Mouse (Mus musculus): ENCODE measurements around the gene Sipa1l1. TPM values are rescaled to one million over a fixed set of nuclear protein-coding genes. Genes with fewer than 3 reads are reported as not detected.

The Sipa1l1 gene
- total RNA-seq, 1 experiment, result 31.8 TPM

GRCm38 (mm10) chr12:82474409-82474808 is 305.3 kb downstream of the Sipa1l1 start:
- Histone ChIP-seq H3K4me1 (ENCODE audit: control insufficient read depth in 2 of 2, insufficient read depth in 2 of 2, low read length in 2 of 2, poor library complexity in 1 of 2) (peaks cover 0 to 8% of the 10 kb centered on the region in 2 experiments; a peak in 1 of 4 replicates), H3K36me3 (ENCODE audit: control insufficient read depth, insufficient read depth, low read length, poor library complexity, severe bottlenecking) (no peaks in the 10 kb centered on the region), H3K4me3 (ENCODE audit: insufficient read depth in 1 of 2, low read depth in 1 of 2, low read length in 2 of 2, poor library complexity in 1 of 2, severe bottlenecking in 1 of 2) (no peak overlapping the region), H3K27ac (ENCODE audit: insufficient read depth, low read depth, low read length, poor library complexity, severe bottlenecking) (no peak overlapping the region), H3K9me3 (ENCODE audit: control insufficient read depth, insufficient read depth, low read depth, low read length) (no peaks in the 10 kb centered on the region), H3K9ac (ENCODE audit: insufficient read depth, low read depth, low read length, poor library complexity, severe bottlenecking) (no peak overlapping the region)
- TF ChIP-seq CHD2 (IDR thresholded peaks at IDR 0.05; ENCODE audit: low read depth, low read length) (no peak), ZNF384 (IDR thresholded peaks at IDR 0.05; ENCODE audit: low read depth, low read length) (no peak), MAFK (IDR thresholded peaks at IDR 0.05; ENCODE audit: insufficient read depth, low read depth, low read length) (no peak)
- no peak for DNase-seq (ENCODE audit: low read depth, low spot score)
- in situ Hi-C loops (cut with MboI; ENCODE audit: low sequenced_read_pairs in 2 of 2, unreplicated experiment in 2 of 2), result loop anchor here in 1 of 2 experiments (10.0 kb wide), 1 partner anchor 380 kb away; no protein-coding TSS in a partner anchor

- H3K4me3 ChIP-seq (ENCODE audit: insufficient read depth in 1 of 2, low read depth in 1 of 2, low read length in 2 of 2, poor library complexity in 1 of 2, severe bottlenecking in 1 of 2), result no peak overlapping the region
- no peaks in the 10 kb centered on the region for H3K36me3 ChIP-seq (ENCODE audit: control insufficient read depth, insufficient read depth, low read length, poor library complexity, severe bottlenecking)
- DNase-seq (ENCODE audit: low read depth, low spot score), result no peak
- TF ChIP-seq MAFK (IDR thresholded peaks at IDR 0.05; ENCODE audit: insufficient read depth, low read depth, low read length) (no peak), HCFC1 (IDR thresholded peaks at IDR 0.05; ENCODE audit: borderline replicate concordance, insufficient read depth, low read length) (no peak), CHD2 (IDR thresholded peaks at IDR 0.05; ENCODE audit: low read depth, low read length) (no peak), ZNF384 (IDR thresholded peaks at IDR 0.05; ENCODE audit: low read depth, low read length) (no peak)
- peaks cover 0 to 8% of the 10 kb centered on the region in 2 experiments; a peak in 1 of 4 replicates for H3K4me1 ChIP-seq (ENCODE audit: control insufficient read depth in 2 of 2, insufficient read depth in 2 of 2, low read length in 2 of 2, poor library complexity in 1 of 2)
- no peaks in the 10 kb centered on the region for H3K9me3 ChIP-seq (ENCODE audit: control insufficient read depth, insufficient read depth, low read depth, low read length)
- in situ Hi-C loops (cut with MboI; ENCODE audit: low sequenced_read_pairs in 2 of 2, unreplicated experiment in 2 of 2), result loop anchor here in 1 of 2 experiments (10.0 to 25.0 kb wide), 2 partner anchors 381 to 489 kb away; no protein-coding TSS in a partner anchor
- no peak overlapping the region for H3K27ac ChIP-seq (ENCODE audit: insufficient read depth, low read depth, low read length, poor library complexity, severe bottlenecking)
- no peak overlapping the region for H3K9ac ChIP-seq (ENCODE audit: insufficient read depth, low read depth, low read length, poor library complexity, severe bottlenecking)
Observed at GRCm38 (mm10) chr12:82476028-82476427, 306.9 kb downstream of the Sipa1l1 start.

- Histone ChIP-seq H3K36me3 (ENCODE audit: control insufficient read depth, insufficient read depth, low read length, poor library complexity, severe bottlenecking) (no peaks in the 10 kb centered on the region), H3K4me1 (ENCODE audit: control insufficient read depth in 2 of 2, insufficient read depth in 2 of 2, low read length in 2 of 2, poor library complexity in 1 of 2) (peaks cover 0 to 8% of the 10 kb centered on the region in 2 experiments; a peak in 1 of 4 replicates), H3K9me3 (ENCODE audit: control insufficient read depth, insufficient read depth, low read depth, low read length) (no peaks in the 10 kb centered on the region), H3K4me3 (ENCODE audit: insufficient read depth in 1 of 2, low read depth in 1 of 2, low read length in 2 of 2, poor library complexity in 1 of 2, severe bottlenecking in 1 of 2) (no peak overlapping the region), H3K27ac (ENCODE audit: insufficient read depth, low read depth, low read length, poor library complexity, severe bottlenecking) (no peak overlapping the region), H3K9ac (ENCODE audit: insufficient read depth, low read depth, low read length, poor library complexity, severe bottlenecking) (no peak overlapping the region)
- in situ Hi-C loops (cut with MboI; ENCODE audit: low sequenced_read_pairs in 2 of 2, unreplicated experiment in 2 of 2), result loop anchor here in 1 of 2 experiments (10.0 to 25.0 kb wide), 2 partner anchors 382 to 489 kb away; no protein-coding TSS in a partner anchor
- DNase-seq (ENCODE audit: low read depth, low spot score), result no peak
- TF ChIP-seq ZC3H11A (IDR thresholded peaks at IDR 0.05; ENCODE audit: borderline replicate concordance, low read depth, low read length) (no peak), MAFK (IDR thresholded peaks at IDR 0.05; ENCODE audit: insufficient read depth, low read depth, low read length) (no peak), HCFC1 (IDR thresholded peaks at IDR 0.05; ENCODE audit: borderline replicate concordance, insufficient read depth, low read length) (no peak), ZNF384 (IDR thresholded peaks at IDR 0.05; ENCODE audit: low read depth, low read length) (no peak), CHD2 (IDR thresholded peaks at IDR 0.05; ENCODE audit: low read depth, low read length) (no peak)
Observed at GRCm38 (mm10) chr12:82476580-82476979, 307.5 kb downstream of the Sipa1l1 start.

GRCm38 (mm10) chr12:82477826-82478225 is 308.7 kb downstream of the Sipa1l1 start:
- in situ Hi-C loops (cut with MboI; ENCODE audit: low sequenced_read_pairs in 2 of 2, unreplicated experiment in 2 of 2), result loop anchor here in 1 of 2 experiments (10.0 to 25.0 kb wide), 2 partner anchors 383 to 491 kb away; no protein-coding TSS in a partner anchor
- H3K4me3 ChIP-seq (ENCODE audit: insufficient read depth in 1 of 2, low read depth in 1 of 2, low read length in 2 of 2, poor library complexity in 1 of 2, severe bottlenecking in 1 of 2), result no peak overlapping the region
- no peak overlapping the region for H3K9ac ChIP-seq (ENCODE audit: insufficient read depth, low read depth, low read length, poor library complexity, severe bottlenecking)
- TF ChIP-seq CHD2 (IDR thresholded peaks at IDR 0.05; ENCODE audit: low read depth, low read length), result no peak
- no peak for TF ChIP-seq HCFC1 (IDR thresholded peaks at IDR 0.05; ENCODE audit: borderline replicate concordance, insufficient read depth, low read length)
- TF ChIP-seq ZC3H11A (IDR thresholded peaks at IDR 0.05; ENCODE audit: borderline replicate concordance, low read depth, low read length), result no peak
- TF ChIP-seq MAFK (IDR thresholded peaks at IDR 0.05; ENCODE audit: insufficient read depth, low read depth, low read length), result no peak
- no peak for TF ChIP-seq ZNF384 (IDR thresholded peaks at IDR 0.05; ENCODE audit: low read depth, low read length)
- H3K9me3 ChIP-seq (ENCODE audit: control insufficient read depth, insufficient read depth, low read depth, low read length), result no peaks in the 10 kb centered on the region
- H3K36me3 ChIP-seq (ENCODE audit: control insufficient read depth, insufficient read depth, low read length, poor library complexity, severe bottlenecking), result no peaks in the 10 kb centered on the region
- H3K4me1 ChIP-seq (ENCODE audit: control insufficient read depth in 2 of 2, insufficient read depth in 2 of 2, low read length in 2 of 2, poor library complexity in 1 of 2), result peaks cover 0 to 8% of the 10 kb centered on the region in 2 experiments; a peak in 1 of 4 replicates
- H3K27ac ChIP-seq (ENCODE audit: insufficient read depth, low read depth, low read length, poor library complexity, severe bottlenecking), result no peak overlapping the region
- DNase-seq (ENCODE audit: low read depth, low spot score), result no peak

Data from ES-E14 (cell line).